Mouse (Mus musculus) erythroblast, embryonic 14.5 days (primary cell): ENCODE measurements around the gene Gm9857.

Experiments used
- GATA1 ChIP-seq: IDR thresholded peaks from 2 replicates; pipeline ENCODE4 v1.6.1; 2012; ENCODE audit warnings: low read length, inconsistent platforms, mixed read lengths
- TAL1 ChIP-seq: IDR thresholded peaks from 3 replicates; pipeline ENCODE4 v1.6.1; 2012; ENCODE audit warnings: low read length, inconsistent platforms, mixed read lengths

DNA sequence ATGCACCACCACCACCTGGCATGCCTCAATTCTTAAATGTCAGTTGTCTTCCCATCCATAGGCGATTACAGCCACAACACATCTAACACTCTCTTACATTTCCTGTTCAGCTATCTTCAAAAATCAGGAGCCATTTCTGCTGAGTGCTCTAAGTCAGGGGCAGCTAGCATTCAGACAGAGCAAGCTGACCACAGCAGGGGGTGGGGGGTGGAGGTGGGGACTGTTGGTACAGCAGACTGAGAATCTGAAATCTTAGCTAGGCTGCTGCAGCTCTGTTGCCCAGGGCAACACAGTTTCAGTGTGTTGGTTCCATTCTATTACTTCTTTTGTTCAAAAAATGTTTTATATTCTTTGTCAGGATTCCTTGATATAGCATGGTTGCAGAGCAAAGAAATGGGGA is 46.3 kb upstream of the Gm9857 start:
- TF ChIP-seq GATA1: no peak
- TF ChIP-seq TAL1: no peak
